Mouse (Mus musculus): ENCODE measurements around the gene Itm2b.

Itm2b gene

DNA sequence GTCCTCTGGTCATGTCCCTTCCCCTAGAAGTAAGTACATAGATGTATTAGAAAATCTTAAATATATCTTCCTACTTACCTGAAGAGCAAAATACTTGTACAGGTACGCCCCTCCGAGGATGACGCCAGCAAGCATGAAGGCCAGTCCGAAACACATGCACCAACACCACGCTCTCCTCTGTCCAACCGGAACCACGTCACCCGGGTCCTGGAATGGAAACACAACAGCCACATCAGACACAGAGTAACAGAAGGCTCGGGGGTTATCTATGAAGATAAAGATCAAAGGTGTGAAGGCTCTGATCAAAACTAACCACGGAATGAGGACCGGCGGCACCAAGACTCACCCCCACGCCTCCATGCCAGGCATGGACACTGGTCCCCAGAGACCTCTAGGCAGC is 16.9 kb downstream of the Itm2b start:
- no peak for DNase-seq (ENCODE audit: low spot score)

DNA sequence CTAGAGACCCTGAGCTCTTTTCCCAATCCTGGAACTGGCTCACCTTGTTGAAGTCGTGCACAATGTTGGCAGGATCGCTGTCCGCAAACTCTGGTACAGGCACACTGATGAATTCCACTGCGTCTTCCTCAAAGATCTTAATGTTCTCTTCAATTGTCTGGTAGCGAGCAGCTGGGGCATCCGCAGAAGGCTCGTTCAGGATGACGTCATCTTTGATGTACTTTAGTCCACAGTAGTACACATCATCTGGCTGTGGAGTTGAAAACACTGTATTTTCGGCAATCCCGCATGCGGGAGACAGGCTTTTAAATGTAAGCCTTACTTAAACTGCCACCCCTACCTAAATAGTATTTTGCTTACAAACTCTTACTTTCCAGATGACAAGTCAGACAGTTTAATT is 18.8 kb downstream of the Itm2b start:
- DNase-seq (ENCODE audit: low spot score), result no peak

DNA sequence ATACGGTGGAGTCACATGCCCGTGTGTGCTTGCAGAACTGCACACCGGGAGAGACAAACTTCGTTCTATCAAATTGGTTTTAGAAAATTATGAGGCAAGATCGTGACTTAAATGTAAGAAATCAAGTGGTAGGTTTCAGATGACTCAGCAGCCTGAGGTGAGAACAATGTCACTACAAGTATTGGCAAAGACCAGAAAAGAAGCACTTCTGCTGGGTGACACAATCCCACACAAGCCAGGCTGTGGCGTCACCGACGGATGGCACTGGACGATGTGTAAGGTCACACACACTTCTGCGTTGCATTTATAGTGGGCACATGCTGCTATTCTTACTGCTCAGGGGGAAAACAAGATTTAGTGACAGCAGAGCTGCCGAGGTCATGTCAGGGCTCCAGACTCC is 21.3 kb downstream of the Itm2b start:
- no peak for DNase-seq (ENCODE audit: low spot score)

DNA sequence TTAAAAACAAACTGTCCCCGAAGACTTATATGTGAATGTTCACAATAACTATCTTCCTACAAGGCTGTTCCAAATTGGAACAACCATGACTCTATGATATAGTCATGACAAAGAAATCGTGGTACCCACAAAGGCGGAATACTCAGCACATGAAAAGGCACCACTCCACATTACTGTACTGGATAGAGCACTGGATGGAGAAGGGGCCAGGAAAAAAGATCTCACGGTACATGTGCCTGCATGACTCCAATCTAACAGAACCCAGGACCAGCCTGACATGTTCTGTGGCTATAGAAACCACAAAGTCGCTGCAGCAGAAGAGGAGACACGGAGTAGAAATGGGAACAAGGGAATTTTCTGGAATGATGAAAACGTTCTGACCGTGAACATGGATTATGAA is 30.4 kb downstream of the Itm2b start:
- DNase-seq (ENCODE audit: low spot score), result no peak

DNA sequence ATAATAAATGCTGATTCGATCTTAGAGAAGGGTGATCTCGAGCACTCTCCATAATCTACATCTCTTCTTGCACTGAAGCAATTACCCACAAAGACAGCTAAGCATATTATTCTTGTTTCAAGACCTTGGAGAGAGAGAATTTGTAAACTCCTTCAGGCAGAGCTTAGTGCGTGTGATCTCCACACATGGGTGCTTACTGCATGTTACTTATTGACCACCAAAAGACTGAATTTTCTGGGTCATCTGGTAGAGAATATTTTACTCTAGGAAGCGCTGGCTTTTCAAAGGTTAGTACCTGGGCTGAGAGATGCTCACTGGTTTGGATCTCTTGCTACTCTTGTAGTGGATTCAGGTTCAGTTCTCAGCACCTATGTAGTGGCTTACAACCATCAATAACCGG is 34.0 kb downstream of the Itm2b start:
- no peak for DNase-seq (ENCODE audit: low spot score)

DNA sequence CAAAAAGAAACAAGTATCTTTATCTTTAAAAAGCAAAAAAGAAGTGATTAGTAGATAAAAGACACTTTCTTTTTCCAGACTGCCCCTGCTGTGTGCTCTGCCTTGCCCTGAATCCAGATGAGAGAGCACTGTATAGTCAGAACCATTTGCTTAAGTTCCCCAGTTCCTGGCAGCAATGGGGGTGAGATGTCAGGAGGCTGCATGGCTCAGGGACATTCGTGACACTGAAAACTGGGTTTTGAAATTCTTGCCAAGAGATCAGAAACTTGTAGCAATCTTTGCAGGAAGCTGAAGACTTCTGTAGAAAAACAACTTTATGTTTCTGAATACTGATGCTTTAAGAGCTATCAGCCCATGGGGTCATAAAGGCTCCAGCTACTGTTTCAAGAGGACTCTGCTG is 35.1 kb downstream of the Itm2b start:
- no peak for DNase-seq (ENCODE audit: low spot score)

DNA sequence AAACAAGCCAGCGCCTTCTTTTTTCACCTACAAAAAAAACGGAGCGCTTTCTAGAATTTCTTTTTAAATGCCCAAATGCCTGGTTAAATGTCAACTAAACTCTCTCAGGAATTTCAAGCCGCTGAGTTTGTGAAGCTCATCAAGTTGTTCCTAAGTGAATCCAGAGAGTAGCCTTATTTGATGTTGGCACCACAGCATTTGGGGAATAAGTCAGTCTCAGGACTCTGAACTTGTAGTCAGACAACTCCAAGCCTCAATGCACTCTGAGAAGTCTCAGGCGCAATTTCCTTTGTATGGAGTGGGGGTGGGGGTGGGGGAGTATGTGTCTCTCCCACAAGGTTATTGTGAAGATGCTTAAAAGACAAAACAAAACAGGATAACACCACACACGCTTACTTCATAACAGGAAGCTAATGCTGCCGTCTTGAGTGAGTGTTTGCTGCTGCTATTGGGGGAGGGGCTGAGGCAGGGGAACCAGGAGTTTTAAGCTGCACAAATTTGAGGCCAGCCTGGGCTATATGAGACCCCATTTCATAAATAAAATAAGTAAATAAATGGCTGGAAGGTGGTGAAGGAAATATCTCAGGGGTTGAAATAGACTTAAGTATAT is 35.9 kb downstream of the Itm2b start:
- DNase-seq (ENCODE audit: low spot score), result no peak

DNA sequence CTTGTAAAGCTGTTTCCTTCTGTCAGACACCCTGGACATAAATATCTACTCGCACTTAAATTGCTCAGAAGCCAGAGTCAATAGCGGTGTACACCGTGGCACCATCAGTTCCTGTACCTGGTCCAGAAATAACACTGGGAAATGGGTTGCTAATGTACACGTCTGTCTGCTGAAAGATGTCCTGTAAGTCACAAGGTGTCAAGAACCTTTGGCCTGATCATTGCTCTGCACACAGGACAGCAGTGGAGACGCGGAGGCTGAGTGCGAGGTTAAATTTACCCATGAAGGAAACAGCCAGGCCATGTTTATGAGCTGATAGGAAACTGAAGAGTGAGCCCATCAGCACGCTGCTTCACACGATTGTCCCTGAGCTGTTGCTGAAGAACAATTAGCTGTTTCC is 37.8 kb downstream of the Itm2b start:
- no peak for DNase-seq (ENCODE audit: low spot score)

DNA sequence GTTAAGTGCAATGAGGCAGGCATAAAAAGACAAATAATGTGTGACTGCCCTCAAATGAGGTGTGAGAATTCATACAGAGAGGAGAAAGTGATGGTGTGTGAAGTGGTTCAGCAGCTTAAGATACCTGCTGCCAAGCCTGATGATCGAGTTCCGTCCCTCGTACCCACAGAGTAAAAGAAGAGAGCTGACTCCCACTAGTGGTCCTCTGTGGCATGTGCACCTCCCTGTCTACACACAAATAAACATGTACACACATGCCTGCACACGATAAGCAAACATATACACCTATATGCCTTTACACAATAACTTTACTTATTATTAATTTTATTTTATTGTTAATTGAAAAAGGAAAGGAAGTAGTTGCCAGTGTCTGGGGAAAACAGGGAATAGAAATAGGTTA is 39.5 kb downstream of the Itm2b start:
- DNase-seq (ENCODE audit: low spot score), result no peak

DNA sequence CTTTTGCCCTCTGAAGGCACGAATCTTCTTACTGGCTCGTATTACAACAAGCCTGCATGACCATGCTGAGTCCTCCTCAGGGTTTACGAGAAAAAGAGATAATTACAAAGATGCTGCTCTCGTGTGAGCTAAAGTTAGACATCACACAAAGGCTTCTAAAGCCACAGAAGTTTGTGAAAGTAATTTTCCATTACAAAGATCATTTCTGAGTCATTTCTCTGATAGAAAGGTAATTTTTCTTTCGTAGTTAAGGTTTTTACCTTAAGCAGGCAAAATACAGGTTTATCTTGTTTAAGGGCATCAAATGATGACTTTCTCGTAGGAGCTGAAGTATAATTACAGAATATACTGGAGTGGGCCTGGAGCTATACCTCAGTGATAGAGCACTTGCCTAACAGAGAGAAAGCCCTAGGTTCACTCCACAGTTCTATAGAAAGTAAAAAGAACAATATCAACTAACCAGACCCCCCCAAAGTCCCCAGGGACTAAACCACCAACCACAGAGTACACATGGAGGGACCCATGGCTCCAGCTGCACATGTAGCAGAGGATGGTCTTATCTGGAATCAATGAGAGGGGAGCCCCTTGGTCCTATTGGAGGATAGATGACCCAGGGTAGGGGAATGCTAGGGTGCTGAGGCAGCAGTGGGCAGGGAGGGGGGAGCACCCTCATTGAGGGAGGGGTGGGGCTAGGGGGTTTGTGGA is 44.9 kb downstream of the Itm2b start:
- no peak for DNase-seq (ENCODE audit: low spot score)

DNA sequence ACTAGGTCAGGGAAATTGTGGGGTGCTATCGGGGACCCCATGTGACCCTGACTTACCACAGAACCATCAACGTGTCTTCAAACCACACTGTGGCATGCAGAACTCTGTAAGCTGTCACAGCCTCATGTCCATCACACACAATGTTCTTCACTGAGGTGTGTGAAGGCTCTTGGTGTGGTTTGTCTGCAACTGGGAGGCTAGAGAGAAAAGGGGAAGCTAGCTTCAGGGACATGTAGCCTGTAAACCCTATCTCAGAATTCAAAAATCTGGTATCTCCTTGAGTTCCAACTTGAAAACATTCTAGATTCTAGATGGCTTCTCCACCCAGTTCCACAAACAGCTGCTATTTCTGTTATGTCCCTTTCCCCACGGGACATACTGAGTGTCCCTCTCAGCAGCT is 45.5 kb downstream of the Itm2b start:
- DNase-seq (ENCODE audit: low spot score), result no peak

DNA sequence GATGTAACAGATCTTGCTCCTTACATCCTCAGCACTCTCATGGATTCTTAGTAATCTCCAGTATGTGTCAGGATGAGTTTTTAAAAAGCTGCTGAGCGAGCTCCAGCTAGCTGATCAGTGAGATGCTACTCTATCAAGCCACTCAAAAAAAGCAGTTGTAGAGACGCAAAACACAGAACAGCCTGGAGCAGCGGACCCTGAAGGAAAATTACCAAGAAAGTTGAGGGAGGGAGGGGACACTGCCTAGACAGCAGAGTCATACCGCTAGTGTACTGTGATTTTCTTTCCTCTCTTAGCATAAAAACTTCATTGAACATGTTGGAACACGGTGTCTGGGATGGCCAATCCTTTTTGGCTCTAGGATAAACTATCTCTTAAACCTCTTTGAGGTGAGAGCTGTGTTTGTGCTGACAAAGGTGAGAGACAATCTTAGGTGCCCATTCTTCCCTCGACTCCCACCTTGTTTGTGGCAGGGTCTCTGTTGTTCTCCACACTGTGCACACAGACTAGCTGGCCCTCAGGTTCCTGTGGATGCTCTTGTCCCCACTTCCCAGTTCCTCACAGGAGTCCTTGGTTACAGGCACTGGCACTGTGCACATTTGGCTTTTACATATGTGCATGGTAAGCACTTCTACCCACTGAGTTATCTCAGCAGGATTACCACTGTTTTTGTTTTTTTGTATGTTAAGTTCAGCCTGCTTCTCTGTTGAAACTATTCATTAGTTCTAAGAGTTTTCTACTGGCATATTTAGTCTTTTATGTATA is 48.6 kb downstream of the Itm2b start:
- DNase-seq (ENCODE audit: low spot score), result no peak

DNA sequence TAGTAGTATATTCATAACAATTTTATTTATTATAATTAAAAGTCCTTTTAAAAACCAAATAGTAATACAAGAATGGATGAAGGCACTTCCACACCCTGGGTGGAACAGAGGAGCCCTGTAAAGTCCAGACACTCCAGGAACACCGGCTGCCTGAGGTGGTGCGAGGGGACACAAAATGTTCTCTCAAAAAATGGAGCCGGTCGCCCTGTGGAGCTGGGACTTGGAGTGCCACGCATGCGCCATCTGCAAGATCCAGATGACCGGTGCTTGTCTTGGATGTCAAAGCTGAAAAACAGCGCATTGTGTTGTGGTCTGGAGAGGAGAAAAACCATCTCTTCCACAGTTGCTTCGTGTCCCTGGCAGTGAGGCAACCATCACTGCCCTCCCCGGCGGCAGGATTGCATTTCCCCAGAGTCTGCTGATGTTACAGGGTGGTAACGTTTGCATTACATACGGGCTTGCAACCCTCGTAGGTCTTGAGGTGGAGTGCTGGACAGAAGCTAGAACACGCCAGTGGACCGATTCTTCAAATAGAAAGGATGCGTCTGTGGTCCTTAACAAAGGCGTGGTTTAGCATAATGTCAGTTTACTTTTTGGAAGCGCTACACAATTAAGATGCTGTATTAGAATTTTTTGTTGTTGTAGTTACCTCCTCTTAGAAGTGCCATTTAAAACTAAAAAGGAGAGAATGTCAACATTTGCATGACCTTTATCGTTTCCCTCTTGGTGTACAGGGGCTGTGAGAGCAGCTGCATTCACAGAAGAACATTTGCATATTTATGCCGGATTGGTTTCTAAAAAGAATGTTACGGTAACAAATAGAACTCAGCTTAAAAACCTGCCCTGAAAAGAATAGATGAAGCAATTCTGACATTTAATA is 49.9 kb downstream of the Itm2b start:
- peak; percentile 24 for DNase-seq (ENCODE audit: low spot score)

DNA sequence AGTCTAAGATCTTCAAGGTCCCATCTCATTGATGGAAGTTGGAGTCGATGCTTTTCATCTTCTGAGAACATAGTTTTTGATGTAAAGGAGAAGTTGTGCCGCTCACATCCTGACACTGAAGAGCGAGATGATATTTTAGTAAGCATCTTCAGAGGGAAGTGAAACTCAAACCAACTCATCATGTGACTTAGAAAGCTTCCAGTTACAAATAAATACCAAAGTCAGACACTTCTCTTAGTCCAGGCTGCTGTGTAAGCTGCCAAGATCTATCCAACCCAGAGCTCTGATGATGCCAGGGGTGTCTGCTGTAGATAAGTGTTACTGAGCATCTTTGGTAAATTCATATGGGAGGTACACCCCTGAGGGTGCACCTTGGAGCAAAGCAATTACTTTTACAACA is 51.2 kb downstream of the Itm2b start:
- DNase-seq (ENCODE audit: low spot score), result no peak

DNA sequence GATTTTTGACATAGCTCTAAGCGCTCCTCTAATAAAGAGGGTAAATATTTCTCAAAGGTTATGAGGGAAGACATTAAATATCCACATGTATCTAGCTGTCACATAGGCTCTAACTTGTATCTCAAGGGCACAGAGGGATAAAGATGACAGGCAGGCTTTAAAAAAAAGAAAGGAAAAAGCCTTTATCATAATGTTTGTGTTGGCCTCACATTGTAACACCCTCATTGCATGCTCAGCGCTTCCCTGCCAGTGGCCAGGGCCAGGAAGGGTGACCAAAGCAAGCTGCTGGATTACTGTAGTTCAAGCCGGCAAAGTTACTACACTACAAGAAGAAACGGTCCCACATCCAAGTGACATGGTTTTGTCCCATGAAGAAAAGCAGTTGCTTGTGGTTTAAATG is 53.7 kb downstream of the Itm2b start:
- DNase-seq (ENCODE audit: low spot score), result no peak

DNA sequence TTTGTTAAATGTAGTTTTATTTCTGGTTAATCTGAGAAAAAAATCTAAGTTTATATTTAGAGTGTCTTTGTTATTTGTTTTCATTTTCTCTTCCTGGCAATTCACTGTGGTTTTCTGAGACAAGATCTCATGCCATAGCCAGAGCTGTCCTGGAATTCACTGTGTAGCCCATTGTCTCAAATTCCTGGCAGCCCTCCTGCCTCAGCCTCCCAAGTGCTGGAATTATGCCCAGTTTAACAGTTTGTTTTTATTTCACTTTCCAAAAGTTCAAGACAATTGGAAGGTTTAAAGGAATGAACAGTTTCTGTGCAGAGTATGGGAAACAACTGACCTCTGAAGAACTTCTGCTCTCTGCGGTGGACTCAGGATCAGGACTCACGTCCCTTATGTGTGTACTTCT is 55.2 kb downstream of the Itm2b start:
- no peak for DNase-seq (ENCODE audit: low spot score)

DNA sequence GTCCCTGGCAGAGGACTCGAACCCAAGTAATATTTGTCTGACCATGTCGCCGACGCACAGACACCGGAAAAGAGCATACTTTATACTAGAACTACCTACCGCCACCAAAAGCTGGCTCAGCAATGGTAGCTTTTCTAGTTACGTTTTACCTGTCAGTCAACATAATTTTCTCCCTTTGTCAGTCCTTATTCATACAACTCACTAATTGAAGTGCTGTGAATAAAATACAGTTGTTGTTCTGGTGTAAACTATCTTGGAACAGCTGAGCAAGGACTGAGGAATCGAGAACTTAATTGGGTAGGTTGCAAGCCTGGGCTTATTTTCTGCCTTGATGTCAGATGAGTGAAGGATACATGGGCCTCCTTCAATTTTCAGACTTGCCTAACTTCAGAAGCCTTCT is 58.6 kb downstream of the Itm2b start:
- DNase-seq (ENCODE audit: low spot score), result no peak

DNA sequence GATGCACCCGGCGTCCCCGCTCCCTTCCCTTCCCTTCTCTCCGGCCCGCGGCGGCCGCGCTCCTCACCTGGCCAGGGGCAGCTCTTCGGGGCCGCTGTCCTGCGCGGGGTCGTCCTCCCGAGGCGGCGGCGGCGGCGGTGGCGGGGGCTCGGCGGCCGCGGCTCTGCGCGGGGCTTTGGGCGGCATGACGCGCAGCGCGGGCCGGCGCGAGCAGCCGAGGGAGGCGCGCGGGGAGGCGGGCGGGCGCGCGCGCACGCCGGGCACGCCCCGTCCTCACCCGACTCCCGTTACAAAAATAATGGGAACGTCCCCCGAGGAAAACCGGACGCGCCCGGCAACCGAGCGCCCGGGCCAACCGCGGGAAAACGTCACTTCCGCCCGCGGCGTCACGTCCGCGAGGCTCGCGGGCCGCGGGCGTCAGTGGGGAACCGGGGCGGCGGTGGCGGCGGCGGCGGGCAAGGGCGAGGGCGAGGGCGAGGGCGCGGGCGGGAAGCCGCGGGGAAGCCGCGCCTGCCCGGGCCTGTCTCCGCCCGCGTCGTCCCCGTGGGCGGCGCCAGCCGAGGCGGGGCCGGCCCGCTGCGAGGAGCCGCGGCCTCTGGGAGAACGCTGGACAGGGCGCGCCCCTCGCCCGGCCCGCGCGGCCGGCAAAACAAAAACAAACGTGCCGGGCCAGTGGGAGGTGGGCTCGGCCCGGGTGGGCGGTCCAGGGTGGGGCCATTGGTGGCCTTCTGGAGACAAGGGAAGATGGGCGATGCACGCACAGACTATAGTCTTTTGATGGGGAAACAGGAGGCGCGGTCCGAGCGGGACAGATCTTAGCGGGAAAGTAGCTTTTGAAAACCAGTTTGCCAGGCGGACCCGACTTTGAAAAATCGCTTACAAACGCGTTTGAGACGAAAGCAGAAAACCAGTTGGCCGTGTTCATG is 59.4 kb downstream of the Itm2b start, which contains the start of gene Rb1:
Gene Rb1, minus strand, starts transcription at position 367 of the 926 bp plus-strand sequence.
- DNase-seq (ENCODE audit: low spot score), result peak; percentile 76

DNA sequence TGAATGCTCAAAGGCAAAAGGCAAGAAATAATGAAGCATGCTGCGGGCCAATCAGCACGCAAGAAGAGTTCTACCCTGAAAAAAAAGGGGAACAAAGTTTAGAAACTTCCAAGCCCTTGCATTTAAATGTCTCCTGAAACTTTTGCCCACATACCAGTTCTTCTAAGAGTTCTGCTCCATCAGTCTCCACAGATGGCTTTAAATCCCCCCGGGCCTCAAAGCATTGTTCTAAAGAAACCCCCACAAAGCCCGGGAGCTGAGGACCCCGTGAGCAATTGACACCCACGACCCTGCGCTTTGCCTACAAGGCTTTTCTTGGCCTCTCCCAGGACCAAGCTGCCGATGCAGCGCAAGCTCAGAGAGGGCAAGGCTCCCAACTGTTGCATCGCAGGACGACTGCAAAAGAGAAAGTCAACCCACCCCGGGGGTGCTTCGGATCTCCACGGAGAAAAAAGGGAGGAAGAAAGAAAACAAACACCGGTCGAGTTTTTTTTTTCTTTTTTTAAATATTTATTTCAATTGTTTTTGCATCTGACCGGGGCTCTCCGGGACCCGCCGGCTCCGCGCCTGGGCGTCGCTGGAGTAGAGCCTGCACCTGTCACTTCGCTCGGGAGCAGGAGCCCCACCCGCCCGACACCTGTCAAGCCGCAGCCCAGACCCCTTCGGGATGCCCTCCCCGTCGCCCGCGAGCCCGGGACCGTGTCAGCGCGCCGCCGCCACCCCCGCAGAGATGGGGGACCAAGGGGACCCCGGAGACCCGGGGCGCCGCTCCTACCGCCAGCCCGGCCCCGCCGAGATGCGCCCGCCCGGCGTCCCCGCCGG is 60.2 kb downstream of the Itm2b start:
- DNase-seq (ENCODE audit: low spot score), result peak; percentile 35

DNA sequence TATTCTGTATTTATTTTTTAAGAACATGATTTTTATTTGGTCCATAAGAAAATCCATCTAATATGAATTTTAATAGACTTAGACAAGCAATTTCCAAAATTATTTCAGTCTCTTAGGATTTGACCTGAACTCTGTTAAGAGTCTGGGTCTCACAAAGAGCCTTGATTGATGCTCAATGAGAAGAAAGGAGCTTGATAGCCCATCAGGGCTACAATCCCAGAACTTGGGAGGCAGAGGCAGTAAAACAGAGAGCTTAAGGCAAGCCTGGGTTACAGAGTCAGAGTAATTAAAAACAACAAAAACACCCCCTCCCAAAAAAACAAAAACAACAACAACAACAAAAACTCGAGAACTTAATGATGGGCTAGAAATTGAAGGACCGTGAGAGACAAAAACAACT is 61.1 kb downstream of the Itm2b start:
- no peak for DNase-seq (ENCODE audit: low spot score)
